Mouse (Mus musculus) G1E-ER4 (cell line): ENCODE results near the gene She. TPM values are rescaled to one million over a fixed set of nuclear protein-coding genes. Genes with fewer than 3 reads are reported as not detected.

Experiments used
- GATA1 ChIP-seq: IDR thresholded peaks from one replicate; pipeline ENCODE4 v1.8.0; 2012; ENCODE audit warnings: low read length, inconsistent platforms
- polyA plus RNA-seq: library from polyadenylated mRNA; stranded (reverse); fragments of >175 nt; gene quantifications from 2 replicates; pipeline ENCODE4 v1.2.3, GENCODE M21; 2012

The She gene
- polyA plus RNA-seq, 1 experiment: not detected

- no peak for TF ChIP-seq GATA1
These were observed 38.4 kb downstream of the She start for GRCm38 (mm10) chr3:89869556-89869955.

GRCm38 (mm10) chr3:89870472-89871271 lies 39.5 kb downstream of the She start:
- no peak for TF ChIP-seq GATA1

DNA sequence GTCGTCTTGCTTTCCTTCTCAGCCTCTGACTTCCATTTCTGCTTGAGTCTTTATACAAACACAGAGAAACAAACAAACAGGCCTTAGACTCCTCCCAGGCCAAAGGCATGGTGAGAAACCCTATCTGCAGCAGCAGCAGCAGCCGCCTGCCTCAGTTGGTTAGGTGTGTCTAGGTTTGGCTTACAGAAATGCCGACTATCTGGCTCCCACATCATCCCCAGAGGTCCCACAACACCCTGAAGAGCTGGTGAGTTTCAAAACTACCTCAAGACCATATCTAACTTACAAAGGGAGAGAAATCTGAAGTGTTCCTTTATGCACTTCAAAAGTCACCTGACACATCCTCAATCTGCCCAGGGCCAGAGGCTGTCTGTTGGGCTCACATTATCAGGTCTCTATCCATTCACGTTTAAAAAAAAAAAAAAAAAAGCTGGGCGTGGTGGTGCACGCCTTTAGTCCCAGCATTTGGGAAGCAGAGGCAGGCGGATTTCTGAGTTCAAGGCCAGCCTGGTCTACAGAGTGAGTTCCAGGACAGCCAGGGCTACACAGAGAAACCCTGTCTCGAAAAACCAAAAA lies 40.3 kb downstream of the She start:
- no peak for TF ChIP-seq GATA1

DNA sequence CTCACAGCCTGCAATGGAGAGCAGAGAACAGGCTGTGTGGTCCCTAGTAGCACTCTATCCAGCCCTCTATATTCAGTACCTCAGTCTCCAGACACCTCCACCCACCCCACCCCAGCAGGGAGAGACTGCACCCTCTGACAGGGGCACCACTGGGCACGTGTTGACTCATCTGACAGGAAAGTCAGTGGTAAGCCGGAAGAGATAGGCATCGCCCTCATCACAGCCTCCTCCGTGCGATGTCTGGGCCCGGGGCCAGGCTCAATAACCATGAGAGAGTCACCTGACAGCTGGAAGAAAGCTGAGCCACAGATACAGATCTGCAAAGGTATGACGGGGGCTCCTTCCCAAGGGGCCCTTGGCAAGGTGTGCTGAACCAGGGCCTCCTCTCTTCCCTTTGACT lies 41.0 kb downstream of the She start:
- TF ChIP-seq GATA1: no peak

DNA sequence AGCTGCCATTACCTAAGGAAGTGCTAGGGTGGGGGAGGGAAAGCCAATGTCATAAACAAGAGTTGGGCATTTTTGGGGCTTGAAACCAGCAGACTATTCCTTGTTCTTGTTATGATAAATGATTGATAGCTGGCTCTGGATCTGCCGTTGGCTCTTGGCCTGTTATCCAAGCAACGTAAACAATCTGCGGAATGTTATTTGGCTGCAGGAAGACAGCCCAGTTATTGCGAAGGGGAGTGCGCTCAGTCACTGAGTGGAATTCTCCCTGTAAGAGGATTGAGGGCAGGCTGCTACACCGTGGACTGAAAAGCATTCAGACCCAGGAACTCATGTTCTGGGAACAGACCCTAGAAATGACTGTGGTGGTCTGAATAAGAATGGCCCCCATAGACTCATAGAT lies 41.5 kb downstream of the She start:
- no peak for TF ChIP-seq GATA1

- no peak for TF ChIP-seq GATA1
These were observed 42.9 kb downstream of the She start for GRCm38 (mm10) chr3:89874076-89874475.

GRCm38 (mm10) chr3:89875021-89875420 lies 43.9 kb downstream of the She start:
- no peak for TF ChIP-seq GATA1

- TF ChIP-seq GATA1: no peak
These were observed 44.6 kb downstream of the She start for GRCm38 (mm10) chr3:89875781-89876180.

GRCm38 (mm10) chr3:89876469-89876868 lies 45.3 kb downstream of the She start:
- TF ChIP-seq GATA1: no peak

DNA sequence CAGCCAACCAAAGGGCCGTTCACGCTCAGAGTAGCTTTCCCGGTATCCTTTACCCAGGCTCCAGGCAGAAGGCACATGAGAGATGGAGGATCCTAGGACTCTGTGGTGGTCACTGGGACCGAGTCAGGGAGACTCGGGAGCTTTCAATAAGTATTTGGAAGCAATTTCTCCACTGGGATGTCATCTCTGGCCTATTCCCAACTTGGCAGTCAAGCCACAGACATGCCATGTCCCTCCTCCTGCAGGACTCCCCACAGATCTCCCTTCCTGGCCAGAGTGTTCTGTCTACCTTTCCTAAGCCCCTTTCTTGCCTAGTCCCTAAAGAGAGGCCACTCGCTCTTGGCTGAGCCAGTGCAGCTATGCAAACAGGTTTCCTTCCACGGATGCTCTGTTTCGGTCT lies 46.0 kb downstream of the She start:
- TF ChIP-seq GATA1: no peak

- no peak for TF ChIP-seq GATA1
These were observed 47.3 kb downstream of the She start for GRCm38 (mm10) chr3:89878456-89878855.

GRCm38 (mm10) chr3:89879326-89879725 lies 48.2 kb downstream of the She start:
- TF ChIP-seq GATA1: no peak

DNA sequence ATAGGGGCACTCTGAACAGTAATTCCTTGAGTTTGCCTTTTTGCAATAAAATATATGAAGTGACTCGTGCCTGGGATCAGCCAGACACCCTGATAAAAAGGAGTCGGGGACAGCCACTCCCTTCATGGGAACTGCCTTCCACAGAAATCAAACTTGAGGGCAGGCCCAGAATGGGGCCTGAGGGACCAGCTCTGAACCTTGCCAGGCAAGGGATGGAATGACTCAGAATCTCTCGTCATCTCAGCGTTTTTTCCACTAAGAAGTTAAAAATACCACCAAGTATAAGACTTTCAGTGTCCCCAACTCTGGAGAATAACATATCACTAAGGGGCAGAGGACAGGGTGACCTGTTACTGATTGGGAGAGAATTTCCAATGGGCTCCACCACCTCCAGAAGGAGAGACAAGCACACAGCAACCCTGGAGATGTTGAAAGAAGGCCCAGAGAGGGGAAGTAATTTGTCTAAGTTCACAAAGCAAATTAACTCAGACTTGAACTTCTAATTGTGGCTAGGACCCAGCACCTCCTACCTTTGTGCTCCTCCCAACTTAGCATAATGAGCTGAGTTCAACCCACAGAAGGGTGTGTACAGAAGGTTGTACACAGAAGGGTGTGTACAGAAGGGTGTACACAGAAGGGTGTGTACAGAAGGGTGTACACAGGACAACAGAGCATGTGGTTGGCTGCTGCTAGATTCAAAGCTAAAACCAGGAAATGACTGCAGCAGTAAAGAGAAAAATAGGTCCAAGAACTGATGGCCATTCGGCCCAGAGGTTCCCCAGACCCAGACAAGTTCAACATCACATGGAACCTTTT lies 49.1 kb downstream of the She start:
- no peak for TF ChIP-seq GATA1

GRCm38 (mm10) chr3:89882556-89883181 lies 51.5 kb downstream of the She start:
- TF ChIP-seq GATA1: no peak

DNA sequence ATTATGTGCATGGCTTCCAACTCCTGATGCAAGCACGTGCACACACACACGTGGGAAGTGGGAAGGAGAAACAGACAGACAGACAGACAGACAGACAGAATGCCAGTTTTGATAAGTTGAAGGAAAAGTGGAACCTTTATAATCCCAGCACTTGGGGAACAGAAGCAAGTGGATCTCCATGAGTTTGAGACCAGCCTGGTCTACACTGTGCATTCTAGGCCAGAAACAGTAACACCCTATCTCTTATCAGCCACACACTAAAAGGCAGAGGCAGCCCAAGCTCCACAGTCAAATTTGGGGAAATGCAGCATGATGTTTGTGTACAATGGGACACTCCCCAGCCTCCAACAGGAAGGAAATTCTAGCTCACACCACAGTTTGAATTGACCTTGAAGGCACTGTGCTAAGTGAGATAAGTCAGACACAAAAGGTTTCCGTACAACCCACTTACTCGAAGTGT lies 52.4 kb downstream of the She start:
- TF ChIP-seq GATA1: no peak

- TF ChIP-seq GATA1: no peak
These were observed 54.6 kb downstream of the She start for GRCm38 (mm10) chr3:89885766-89886165.
